Mouse (Mus musculus) adrenal gland (tissue): ENCODE measurements around the gene Gm28374.

Experiments used
- microRNA-seq, 2 experiments: library from miRNA; unstranded; fragments of <30 nt; microRNA quantifications; one replicate each; pipeline ENCODE4; 2019

Gm28374 gene

Small RNA genes within 50 kb of the gene (microRNA-seq; reads per million reads assigned to microRNA genes)
- gene Mir6988, result 1.0 to 2.2 reads per million in 2 experiments
